Mouse (Mus musculus) heart, embryonic 10.5 days (tissue): ENCODE measurements around the gene Bphl. TPM values are rescaled to one million over a fixed set of nuclear protein-coding genes. Genes with fewer than 3 reads are reported as not detected.
A peak's percentile ranks its signal among the peaks of the same experiment; 100 is the strongest.
"Not testable (repeated sequence)": the region's sequence is repeated elsewhere in the genome, so short reads cannot be mapped to it uniquely, and the experiment has no call there.

Experiments
- DNase-seq: peaks from one replicate; pipeline ENCODE4 v3.0.0-alpha.2; 2017; ENCODE audit warnings: low spot score
- H3K27ac ChIP-seq: fragments of 300-500 bp; sonication (generic); 2 replicates; pipeline ENCODE4 v1.5.1; 2016; ENCODE audit warnings: mild to moderate bottlenecking
- H3K27me3 ChIP-seq: fragments of 300-500 bp; sonication (generic); 2 replicates; pipeline ENCODE4 v1.6.1; 2016; ENCODE audit warnings: mild to moderate bottlenecking; ENCODE audit not compliant: poor library complexity, insufficient read depth, severe bottlenecking
- H3K36me3 ChIP-seq: fragments of 300-500 bp; sonication (generic); 2 replicates; pipeline ENCODE4 v1.6.1; 2016; ENCODE audit warnings: mild to moderate bottlenecking, moderate library complexity
- H3K4me1 ChIP-seq: fragments of 300-500 bp; sonication (generic); 2 replicates; pipeline ENCODE4 v1.6.1; 2016; ENCODE audit warnings: mild to moderate bottlenecking
- H3K4me3 ChIP-seq: fragments of 300-500 bp; sonication (generic); 2 replicates; pipeline ENCODE4 v1.5.1; 2016; ENCODE audit warnings: mild to moderate bottlenecking, moderate library complexity
- H3K9me3 ChIP-seq: fragments of 300-500 bp; sonication (generic); 2 replicates; pipeline ENCODE4 v1.6.1; 2016; ENCODE audit warnings: mild to moderate bottlenecking, moderate library complexity
- WGBS: fragments of 180-500 bp; shearing (Covaris S2); methylation state at CpG from one replicate; pipeline ENCODE4 v1.1.7; 2016; 5-methylcytosine and 5-hydroxymethylcytosine counted together
- polyA plus RNA-seq: library from polyadenylated mRNA; unstranded; fragments of >200 nt; fragmentation: Nextera tagmentation; extraction: Ambion mirVana; gene quantifications from 2 replicates; pipeline ENCODE4 v1.2.1, GENCODE M21; 2016

The Bphl gene
- polyA plus RNA-seq, 1 experiment from 2014 or later = 41.5 TPM

DNA sequence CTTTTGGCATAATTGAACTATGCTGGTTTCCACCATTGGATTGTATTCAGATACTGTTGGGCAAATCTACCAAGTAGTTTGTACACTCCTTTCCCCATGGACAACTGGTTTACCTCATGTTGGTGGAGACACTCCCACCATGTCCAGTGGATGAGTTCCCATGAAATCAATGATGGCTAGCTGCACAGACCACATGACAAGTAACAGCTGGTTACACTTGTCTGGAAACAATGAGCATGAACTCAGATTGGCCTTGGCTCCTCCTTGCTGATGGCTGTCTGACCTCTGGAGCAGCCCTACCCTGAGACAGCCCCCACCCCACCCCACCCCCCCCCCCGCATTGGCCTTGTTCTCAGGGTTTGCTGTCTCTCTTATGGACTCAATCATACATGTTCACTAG lies 19.9 kb downstream of the Bphl start:
- Histone ChIP-seq H3K9me3 (no peaks in the 10 kb centered on the region), H3K4me1 (peaks cover 3% of the 10 kb centered on the region; the same call in 1 of the 2 replicates), H3K36me3 (peaks cover 48% of the 10 kb centered on the region), H3K27me3 (no peaks in the 10 kb centered on the region), H3K4me3 (no peak overlapping the region), H3K27ac (no peak overlapping the region)
- WGBS = 71% methylated on average over 1 of the region's 1 CpGs
- DNase-seq = no peak

DNA sequence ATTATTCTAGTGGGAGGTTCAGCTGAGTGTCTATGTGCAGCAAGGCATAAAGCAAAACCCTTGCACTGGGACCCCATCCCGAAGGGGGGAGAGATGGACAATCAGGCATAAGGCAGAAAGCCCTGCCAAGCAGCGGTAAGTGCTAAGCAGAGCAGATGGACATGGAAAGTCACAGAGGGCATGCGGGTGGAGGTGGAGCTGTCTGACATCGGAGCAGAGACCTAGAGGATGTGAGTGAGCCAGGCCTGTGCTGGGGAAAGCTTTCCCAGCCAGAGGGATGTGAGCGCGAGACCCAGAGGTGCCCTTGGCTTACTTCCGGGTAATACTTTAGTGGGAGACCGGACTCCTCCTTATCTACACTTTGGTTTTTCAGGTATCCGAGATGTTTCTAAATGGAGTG lies 22.7 kb downstream of the Bphl start:
- 82% methylated on average over 9 of the region's 9 CpGs for WGBS

DNA sequence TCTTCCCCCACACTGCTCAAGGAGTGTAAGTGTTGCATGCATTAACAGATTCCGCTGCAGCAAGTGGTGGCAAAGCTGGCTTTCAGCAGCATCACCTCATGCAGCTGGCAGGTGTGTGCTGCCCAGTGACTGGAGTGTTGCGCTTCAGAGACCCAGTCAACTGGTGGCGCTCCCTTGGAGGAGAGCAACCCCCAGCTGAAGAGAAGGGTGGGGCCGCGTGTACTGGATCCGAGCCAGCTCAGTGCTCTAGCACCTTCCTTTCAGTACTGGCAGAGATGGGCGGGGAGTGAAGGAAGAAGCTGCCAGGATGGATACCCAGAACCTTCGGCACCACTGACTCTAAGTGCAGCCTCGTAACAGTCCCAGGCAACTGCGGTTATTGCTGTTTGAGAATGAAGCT lies 25.1 kb downstream of the Bphl start:
- no peak overlapping the region for H3K4me3 ChIP-seq
- peaks cover 6% of the 10 kb centered on the region; the same call in 1 of the 2 replicates for H3K4me1 ChIP-seq
- DNase-seq = no peak
- H3K27ac ChIP-seq = no peak overlapping the region
- H3K36me3 ChIP-seq = peaks cover 33% of the 10 kb centered on the region; the same call in 1 of the 2 replicates
- 80% methylated on average over 10 of the region's 10 CpGs for WGBS
- H3K9me3 ChIP-seq = no peaks in the 10 kb centered on the region
- no peaks in the 10 kb centered on the region for H3K27me3 ChIP-seq

More for the DNA sequence above, 22.7 kb downstream of the Bphl start:
- Histone ChIP-seq H3K9me3 (no peaks in the 10 kb centered on the region), H3K27me3 (no peaks in the 10 kb centered on the region), H3K4me1 (no peaks in the 10 kb centered on the region; the same call in 1 of the 2 replicates), H3K36me3 (peaks cover 49% of the 10 kb centered on the region), H3K4me3 (no peak overlapping the region), H3K27ac (no peak overlapping the region)
- peak; percentile 68 for DNase-seq

DNA sequence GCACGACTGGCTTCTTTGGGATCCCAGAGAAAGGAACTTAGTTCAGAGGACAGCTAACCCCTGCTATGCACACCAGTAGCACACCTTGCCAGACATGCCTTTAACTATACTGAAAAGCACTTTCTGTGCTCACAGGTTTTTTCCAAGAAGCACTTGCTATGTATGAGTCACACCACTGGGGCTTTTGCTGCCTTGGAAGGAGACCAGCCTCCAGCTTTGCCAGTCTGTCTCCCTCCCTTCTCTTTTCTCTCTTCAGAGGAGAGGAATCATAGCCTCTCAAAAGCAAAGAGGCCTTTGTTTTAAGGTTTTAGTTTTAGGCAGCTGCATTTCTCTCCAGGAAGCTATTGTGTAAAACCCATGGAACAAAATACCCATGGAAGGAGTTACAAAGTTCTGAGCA lies 29.0 kb downstream of the Bphl start:
- Histone ChIP-seq H3K27me3 (no peaks in the 10 kb centered on the region), H3K36me3 (peaks cover 29% of the 10 kb centered on the region; the same call in 1 of the 2 replicates), H3K4me3 (no peak overlapping the region), H3K9me3 (no peaks in the 10 kb centered on the region), H3K27ac (no peak overlapping the region), H3K4me1 (peaks cover 16% of the 10 kb centered on the region)
- WGBS = 74% methylated on average over 1 of the region's 1 CpGs
- DNase-seq = no peak

DNA sequence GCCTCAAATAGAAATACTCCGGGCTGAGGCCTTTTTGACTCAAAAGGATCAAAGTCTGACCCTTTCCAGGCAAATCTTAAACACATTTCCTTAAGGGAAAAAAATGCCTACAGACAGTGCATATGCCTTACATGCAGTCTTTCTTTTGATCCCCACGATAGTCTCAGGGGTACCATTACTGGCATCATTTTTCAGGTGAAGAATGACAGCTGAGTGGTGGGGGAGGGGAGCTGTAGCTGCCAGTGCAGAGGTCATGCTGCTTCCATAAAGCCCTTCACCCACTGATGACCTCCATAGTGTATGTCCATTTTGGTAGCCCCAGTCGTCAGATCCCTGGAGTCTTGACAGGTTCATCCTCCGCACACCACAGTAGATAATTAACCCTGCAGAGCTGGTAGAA lies 32.9 kb downstream of the Bphl start:
- H3K9me3 ChIP-seq = no peaks in the 10 kb centered on the region
- no peaks in the 10 kb centered on the region for H3K27me3 ChIP-seq
- no peak for DNase-seq
- 69% methylated on average over 4 of the region's 4 CpGs for WGBS
- H3K36me3 ChIP-seq = peaks cover 8% of the 10 kb centered on the region; the same call in 1 of the 2 replicates
- H3K4me1 ChIP-seq = peaks cover 16% of the 10 kb centered on the region
- H3K27ac ChIP-seq = no peak overlapping the region
- H3K4me3 ChIP-seq = no peak overlapping the region

DNA sequence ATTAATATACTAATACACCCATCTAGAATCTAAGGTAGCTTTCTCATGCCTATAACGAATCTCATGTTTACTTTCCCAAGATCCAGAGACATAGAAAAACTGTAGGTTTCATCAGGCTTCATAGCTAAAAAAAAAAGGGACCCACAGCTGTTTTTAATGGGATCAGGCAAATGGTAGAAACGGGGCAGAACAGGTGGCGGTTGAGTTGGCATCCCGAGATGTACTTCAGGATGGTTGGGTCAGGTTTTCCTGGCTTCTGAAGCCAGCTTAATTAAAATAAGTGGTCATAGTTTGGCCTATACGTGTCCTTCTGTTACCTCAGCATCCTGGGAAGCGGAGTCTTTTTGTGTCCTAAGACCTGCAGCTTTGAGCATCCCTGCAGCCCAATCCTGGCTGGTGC lies 34.4 kb downstream of the Bphl start:
- no peak overlapping the region for H3K27ac ChIP-seq
- H3K36me3 ChIP-seq = peaks cover 14% of the 10 kb centered on the region; the same call in 1 of the 2 replicates
- no peak for DNase-seq
- no peaks in the 10 kb centered on the region for H3K9me3 ChIP-seq
- H3K4me3 ChIP-seq = no peak overlapping the region
- no peaks in the 10 kb centered on the region for H3K27me3 ChIP-seq
- peaks cover 19% of the 10 kb centered on the region for H3K4me1 ChIP-seq
- WGBS = 86% methylated on average over 6 of the region's 6 CpGs

DNA sequence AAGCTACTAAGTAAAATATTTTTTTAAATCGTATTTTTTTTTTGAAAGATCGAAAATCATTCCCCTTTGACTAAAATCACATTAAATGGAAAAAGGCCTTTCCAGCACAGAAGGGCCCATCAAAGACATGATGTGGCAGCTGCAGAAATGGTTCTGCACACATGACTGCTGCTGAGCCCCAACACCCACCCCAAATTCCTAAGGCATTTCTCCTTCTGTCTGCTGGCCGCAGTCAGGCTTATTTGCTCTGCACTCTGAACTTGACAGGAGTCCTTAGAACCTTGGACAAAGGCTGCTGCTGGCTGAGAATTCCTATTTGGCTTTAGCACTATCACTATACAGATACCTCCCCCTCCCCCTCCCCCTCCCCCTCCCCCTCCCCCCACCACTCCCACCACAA lies 35.5 kb downstream of the Bphl start:
- H3K36me3 ChIP-seq = peaks cover 14% of the 10 kb centered on the region; the same call in 1 of the 2 replicates
- WGBS = 73% methylated on average over 3 of the region's 3 CpGs
- DNase-seq = no peak
- H3K9me3 ChIP-seq = no peaks in the 10 kb centered on the region
- no peak overlapping the region for H3K4me3 ChIP-seq
- no peaks in the 10 kb centered on the region for H3K27me3 ChIP-seq
- no peak overlapping the region for H3K27ac ChIP-seq
- H3K4me1 ChIP-seq = peaks cover 19% of the 10 kb centered on the region

DNA sequence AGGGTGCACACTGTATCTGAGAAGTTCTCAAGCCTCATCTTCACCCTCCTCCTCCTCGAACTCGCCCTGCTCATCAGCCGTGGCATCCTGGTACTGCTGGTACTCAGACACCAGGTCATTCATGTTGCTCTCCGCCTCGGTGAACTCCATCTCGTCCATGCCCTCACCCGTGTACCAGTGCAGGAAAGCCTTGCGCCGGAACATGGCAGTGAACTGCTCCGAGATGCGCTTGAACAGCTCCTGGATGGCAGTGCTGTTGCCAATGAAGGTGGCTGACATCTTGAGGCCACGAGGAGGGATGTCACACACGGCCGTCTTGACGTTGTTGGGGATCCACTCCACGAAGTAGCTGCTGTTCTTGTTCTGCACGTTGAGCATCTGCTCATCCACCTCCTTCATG lies 37.0 kb downstream of the Bphl start:
- WGBS = 89% methylated on average over 11 of the region's 17 CpGs
- H3K4me1 ChIP-seq = peaks cover 25% of the 10 kb centered on the region
- not testable (repeated sequence) for H3K27me3 ChIP-seq

DNA sequence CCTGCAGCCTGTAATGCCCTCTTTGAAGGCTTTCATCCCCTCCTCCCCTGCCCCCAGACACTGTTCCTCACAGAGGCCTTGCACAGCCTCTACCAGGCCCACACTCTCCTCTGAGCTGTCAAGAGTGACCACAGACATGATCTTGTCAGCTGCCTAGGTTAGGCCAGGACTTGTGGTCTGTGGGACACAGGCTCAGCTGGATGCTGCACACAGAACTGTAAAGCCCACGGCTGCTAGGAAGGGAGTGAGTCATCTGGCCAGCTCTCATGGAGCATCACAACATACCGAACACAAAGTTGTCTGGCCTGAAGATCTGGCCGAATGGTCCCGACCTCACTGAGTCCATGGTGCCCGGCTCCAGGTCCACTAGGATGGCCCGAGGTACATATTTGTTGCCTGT lies 38.5 kb downstream of the Bphl start:
- H3K27ac ChIP-seq, DNase-seq, H3K36me3 ChIP-seq, H3K9me3 ChIP-seq, H3K4me3 ChIP-seq: not testable (repeated sequence)
- Histone ChIP-seq H3K4me1 (peaks cover 17% of the 10 kb centered on the region), H3K27me3 (peaks cover 16% of the 10 kb centered on the region; the same call in 1 of the 2 replicates)
- 84% methylated on average over 6 of the region's 6 CpGs for WGBS

More for the DNA sequence above, 37.0 kb downstream of the Bphl start:
- DNase-seq, H3K9me3 ChIP-seq, H3K36me3 ChIP-seq, H3K4me3 ChIP-seq, H3K27ac ChIP-seq: not testable (repeated sequence)

DNA sequence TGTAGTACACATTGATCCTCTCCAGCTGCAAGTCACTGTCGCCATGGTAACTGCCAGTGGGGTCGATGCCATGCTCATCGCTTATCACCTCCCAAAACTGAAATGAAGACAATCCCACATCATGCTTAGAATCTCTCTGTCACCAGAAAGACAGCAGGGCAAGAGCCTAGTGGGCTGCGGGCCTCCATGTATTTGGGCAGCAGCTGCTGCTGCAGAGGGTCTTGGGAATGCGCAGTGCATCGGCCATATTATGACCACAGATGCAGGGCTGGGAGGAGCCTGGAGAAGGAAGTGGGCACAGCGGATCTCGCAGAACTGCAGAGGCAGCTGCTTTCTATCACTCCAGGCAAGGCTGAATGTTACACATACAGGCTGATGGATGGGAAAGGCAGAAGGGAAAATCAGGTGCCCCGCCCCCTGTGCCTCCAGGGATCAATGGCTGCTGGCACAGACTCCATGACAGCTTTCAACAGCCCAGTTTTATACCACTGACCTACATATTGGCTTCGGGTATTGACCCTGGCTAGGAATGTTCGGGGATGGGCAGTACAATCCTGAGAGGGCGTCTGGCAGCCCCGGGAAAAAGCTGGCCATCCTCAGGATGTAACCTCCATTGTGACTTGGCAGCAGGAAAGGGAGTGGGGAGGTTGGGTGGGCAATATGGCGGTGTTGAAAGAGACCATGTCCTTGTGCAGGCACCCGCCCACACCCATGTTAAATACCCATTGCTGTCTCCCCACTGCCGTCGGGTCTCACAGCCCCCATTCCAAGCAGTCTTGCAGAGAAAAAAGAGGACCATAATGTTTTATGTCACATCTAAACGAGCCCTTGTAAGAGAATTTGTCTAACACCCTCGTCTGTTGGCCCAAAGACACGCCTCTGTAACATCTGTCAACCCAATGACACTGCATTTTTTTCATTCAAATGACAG lies 39.4 kb downstream of the Bphl start:
- H3K27me3 ChIP-seq = peaks cover 16% of the 10 kb centered on the region; the same call in 1 of the 2 replicates
- H3K9me3 ChIP-seq = no peaks in the 10 kb centered on the region
- 0 out of 2 replicates have a peak overlapping the region, but pooled peaks have one; percentile 4 for H3K27ac ChIP-seq
- H3K4me3 ChIP-seq = peak overlapping the region; percentile 81
- peaks cover 17% of the 10 kb centered on the region for H3K4me1 ChIP-seq
- no peak for DNase-seq
- 55% methylated on average over 20 of the region's 20 CpGs for WGBS
- H3K36me3 ChIP-seq = peaks cover 7% of the 10 kb centered on the region; the same call in 1 of the 2 replicates

DNA sequence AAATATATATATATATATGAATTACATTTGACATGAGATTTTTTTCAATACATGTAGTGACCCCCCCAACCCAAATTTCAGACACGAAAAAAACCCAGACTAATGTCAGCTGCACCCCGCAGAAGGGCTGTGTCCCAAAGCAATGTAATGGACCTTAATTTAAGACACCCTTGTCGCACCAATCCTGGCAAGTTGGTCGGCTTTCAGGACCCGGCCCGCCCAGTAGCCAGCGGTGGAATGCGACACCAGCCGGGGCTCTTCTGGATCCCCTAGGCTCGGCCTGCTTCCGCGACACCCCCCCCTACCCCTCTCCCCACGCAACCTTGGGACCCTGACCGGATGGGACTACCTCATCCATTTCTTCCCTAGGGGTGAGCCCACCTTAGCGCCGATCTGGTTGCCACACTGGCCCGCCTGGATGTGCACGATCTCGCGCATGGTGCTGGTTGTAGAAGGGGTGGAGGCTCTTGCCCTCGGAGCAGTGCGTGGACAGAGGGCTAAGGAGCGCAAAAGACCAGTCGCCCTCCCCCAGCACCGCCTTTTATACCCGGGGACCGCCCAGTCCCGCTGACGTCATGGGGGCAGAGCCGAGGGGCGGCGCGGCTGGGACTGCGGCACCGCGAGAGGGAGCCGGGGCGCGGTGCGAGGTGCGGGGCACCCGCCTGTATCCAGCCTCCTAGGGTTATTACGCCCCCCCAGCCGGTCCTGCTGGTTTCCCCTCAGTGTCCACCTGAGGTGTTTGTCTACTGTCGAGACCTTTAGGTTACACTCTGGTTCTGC lies 40.3 kb downstream of the Bphl start, which contains the start of gene Tubb2a:
TSS of gene Tubb2a (minus strand) at position 516 of the 780 bp plus-strand sequence.
- peak; percentile 94 for DNase-seq
- WGBS = under 1% methylated on average over 45 of the region's 45 CpGs
- peak within 1 kb of the TSS; percentile 81 for H3K4me3 ChIP-seq
- H3K27ac ChIP-seq = peak within 1 kb of the TSS; percentile 87
- no peaks in the 10 kb centered on the region for H3K9me3 ChIP-seq
- peaks cover 7% of the 10 kb centered on the region; the same call in 1 of the 2 replicates for H3K36me3 ChIP-seq
- peaks cover 16% of the 10 kb centered on the region; the same call in 1 of the 2 replicates for H3K27me3 ChIP-seq
- H3K4me1 ChIP-seq = peaks cover 17% of the 10 kb centered on the region

DNA sequence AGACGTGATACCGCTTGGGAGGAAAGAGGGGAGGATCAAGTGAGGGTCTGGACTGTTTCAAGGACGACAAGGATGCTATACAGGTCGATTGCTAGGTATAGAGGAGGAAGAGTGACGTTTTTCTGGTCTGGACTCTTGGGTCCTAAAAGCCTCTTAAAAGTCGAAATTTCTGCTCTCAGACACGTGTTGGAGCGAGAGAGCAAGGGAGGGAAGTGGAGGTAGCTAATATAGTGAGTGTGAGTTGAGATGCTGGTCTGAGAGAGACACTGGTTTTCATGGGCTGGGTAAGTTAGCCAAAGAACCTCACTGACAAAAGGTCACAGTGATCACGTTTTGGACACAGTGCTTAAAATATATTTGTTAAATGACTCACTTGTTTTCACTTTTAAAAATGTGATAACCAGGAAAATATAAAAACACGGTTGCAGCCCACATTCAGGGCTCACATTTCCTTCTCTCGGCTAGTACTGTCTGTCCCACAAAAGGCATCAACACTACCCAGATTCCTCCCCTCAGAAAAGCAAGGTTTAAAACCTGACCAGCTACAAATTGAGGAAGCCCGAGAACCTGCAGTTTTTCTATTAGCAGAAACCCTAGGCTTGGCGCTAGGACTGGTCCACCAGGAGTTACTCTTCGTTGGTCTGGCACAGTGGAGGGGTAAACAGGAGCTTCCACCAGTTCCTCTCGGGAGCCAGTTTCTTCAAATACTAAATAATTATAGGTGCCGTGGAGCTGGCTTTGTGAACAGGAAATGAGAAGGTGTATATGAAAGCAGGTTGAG lies 41.3 kb downstream of the Bphl start:
- 38% methylated on average over 16 of the region's 16 CpGs for WGBS
- DNase-seq = no peak
- H3K9me3 ChIP-seq = no peaks in the 10 kb centered on the region
- H3K27ac ChIP-seq = peak overlapping the region; percentile 87
- peak overlapping the region; percentile 81 for H3K4me3 ChIP-seq
- H3K36me3 ChIP-seq = peaks cover 7% of the 10 kb centered on the region; the same call in 1 of the 2 replicates
- H3K27me3 ChIP-seq = peaks cover 16% of the 10 kb centered on the region; the same call in 1 of the 2 replicates
- peaks cover 17% of the 10 kb centered on the region for H3K4me1 ChIP-seq
